Mouse (Mus musculus): ENCODE data around the gene Smpdl3a.

GRCm38 (mm10) chr10:57795542-57795941 lies 1.4 kb downstream of the Smpdl3a start:
- no peak for TF ChIP-seq CTCF (IDR thresholded peaks at IDR 0.05; ENCODE audit: borderline replicate concordance, insufficient read depth, low read length)
- no peak for TF ChIP-seq POLR2A (IDR thresholded peaks at IDR 0.05; ENCODE audit: low read depth, low read length)

Measured in embryonic fibroblast, embryonic 13.5 days (primary cell).